Mouse (Mus musculus) kidney, postnatal 25 days (tissue): ENCODE results near the gene Slc22a21.
"Not testable (repeated sequence)": the region's sequence is repeated elsewhere in the genome, so short reads cannot be mapped to it uniquely, and the experiment has no call there.

ENCODE experiments used
- DNase-seq, 2 experiments: peaks; one replicate each; pipeline ENCODE4 v3.0.0; 2021; ENCODE audit warnings: mixed read lengths in 2 of 2

Gene Slc22a21

DNA sequence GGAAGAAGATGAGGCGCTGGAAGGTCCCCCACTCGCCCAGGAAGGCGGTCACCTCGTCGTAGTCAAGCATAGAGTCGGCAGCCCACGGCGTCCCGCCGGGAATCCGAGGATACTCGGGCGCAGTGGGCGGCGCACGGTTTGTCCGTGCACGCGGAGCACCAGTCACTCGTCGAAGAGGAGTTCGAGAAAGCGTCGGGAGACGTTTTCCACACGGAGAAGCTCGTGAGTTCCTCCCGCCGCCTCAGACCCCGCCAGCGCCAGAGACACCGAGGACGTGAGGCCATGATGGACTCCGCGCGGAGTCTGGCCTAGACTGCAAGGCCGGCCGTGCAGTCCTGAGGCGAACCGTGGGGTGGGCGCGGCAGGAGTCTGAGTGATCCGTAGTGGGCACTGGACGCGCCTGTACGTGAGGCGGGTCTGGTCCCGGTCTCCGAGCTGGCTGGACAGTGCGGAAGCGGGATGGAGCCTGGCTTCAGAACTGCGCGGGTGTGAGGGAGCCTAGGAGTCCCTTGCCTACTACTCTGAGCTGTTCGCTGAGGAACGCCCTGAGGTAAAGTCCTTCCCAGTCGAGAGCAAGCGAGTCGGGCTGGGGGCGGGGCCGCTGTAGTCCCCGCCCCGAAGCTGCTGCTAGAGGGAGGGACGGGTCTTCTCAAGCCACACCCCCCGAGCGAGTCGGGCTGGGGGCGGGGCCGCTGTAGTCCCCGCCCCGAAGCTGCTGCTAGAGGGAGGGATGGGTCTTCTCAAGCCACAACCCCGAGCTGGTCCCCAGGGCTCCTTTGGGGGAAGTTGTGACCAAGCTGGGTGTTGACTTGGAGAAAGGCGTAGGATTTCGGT lies at the start of gene Slc22a21:
Slc22a21 (minus strand) TSS at position 545 of the 834 bp plus-strand sequence.
- peak; percentile 80 to 90 for DNase-seq

DNA sequence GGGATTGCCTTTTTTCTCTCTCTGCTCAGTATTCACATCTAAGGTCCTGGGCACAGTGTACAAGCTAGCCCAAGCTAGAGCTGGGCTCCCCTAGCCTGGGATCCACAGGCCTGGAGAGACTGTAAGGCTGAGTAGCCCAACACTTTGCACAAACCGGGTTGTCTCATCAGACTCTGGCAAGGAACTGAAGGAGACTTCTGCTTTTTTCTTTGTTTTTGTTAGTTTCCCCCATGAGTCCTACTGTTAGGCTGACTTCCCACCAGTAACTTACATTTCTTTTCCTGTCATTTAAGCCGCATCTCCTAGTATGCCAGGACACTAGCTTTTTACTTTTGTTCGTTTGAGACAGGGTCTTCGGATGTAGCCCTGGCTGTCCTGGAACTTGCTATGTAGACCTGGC lies 48.9 kb upstream of the Slc22a21 start:
- no peak for DNase-seq

DNA sequence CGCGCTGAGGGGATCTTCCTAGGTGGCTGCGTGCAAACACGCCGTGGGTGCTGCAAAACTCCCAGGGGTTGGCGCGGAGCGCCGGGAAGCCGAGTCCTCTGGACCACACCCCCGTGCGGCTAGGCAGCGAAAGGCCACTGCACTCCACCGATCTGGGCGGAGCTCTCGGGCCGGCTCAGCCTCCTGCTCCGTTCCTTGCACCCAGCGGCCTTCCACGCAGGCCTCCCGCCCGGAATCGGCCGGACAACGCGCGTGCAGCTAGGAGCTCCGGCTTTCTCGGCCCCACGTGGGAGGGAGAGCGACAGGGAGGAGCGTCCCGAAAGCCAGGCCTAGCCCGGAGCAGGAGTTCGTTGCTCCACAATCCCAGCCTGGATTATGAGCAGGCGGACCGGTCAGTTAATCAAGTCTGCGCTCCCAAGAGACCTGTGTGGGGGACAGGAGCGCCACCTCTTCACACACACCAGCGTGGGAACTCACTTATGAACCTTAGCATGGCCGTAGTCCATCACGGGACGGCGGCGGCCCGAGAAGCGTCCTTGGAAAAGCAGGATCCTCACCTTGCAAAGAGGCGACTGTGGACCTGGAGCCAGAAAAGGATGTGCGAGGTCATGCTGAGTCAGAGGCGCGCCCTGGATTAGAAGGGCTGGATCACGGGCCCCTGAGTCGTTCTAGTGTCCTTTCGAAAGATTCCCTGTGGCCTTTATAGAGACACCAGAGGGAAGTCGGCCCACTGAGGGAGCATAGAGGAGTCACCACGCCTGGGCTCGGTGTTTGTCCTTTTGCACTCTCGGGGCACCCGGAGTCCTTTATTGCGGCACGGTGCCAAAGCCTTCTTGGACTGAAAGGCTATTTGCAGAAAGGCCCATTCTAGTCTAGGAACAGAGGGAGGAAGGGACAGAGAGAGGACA lies 48.2 kb upstream of the Slc22a21 start, which contains the start of gene Slc22a4:
Slc22a4 (minus strand) TSS at position 47 of the 908 bp plus-strand sequence.
- DNase-seq: peak; percentile 92 to 96

DNA sequence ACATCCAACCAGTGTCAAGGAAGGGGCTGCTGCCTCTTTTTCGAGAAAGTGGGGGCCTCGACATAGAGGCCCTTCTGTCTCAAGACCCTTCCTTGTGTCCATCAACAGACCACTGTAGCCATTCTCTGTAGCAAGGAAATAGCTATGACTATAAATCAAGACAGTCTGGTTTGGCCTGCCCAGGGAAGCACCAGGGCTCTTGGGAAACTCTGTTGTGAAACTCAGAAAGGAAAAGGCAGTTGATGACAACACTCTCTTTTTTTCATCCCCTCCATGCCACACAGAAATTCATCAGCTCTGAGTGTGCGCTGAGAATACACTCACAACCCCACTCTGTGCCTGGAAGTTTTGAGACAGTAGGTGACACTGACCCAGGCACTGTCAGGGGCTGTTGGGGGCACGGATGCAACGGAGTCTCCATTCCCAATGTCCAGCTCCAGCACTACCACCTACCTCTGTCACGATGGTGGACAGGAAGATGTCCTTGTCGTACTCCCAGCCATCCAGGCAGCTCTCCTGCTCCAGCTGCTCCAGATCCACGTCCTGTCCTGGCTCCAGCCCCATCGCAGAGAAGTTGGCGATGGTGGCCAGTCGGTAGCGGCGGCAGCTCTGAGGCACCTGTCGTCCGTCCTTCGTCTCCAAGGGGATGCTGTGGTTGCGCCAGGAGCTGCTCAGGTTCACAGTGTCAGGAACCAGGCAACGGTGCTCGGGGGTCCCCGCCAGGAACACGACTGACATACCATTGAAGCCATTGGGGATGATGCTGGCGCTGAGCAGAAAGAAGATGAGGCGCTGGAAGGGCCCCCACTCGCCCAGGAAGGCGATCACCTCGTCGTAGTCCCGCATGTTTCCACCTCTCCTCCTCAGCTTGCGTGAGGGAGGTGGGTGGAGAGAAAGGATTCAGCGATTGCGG lies 47.3 kb upstream of the Slc22a21 start:
- no peak for DNase-seq

DNA sequence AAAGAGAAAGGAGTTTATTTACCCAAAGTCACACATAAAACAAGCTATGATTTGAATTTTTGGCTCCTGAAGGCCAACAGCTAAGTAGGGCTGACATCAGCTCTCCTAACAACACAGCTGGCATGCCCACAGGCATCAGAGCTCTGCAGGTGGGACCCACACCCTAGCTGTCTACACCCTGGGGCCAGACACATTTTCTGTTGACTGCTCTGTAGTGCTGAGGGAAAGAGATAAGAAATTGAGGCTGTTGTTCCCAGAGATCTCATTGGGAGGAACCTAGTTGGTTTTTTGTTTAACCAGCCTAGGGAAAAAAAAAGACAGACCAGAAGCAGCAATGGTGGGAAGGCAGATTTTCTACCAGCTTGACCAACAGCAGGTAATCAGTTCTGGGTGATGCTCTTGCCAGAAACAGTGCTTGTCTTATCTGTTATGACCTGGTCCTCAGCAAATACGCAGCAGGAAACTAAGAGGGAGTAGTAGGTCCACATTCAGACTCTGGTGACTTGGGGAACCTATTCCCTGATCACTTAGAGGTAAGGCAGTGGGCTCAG lies 46.4 kb upstream of the Slc22a21 start:
- no peak for DNase-seq

DNA sequence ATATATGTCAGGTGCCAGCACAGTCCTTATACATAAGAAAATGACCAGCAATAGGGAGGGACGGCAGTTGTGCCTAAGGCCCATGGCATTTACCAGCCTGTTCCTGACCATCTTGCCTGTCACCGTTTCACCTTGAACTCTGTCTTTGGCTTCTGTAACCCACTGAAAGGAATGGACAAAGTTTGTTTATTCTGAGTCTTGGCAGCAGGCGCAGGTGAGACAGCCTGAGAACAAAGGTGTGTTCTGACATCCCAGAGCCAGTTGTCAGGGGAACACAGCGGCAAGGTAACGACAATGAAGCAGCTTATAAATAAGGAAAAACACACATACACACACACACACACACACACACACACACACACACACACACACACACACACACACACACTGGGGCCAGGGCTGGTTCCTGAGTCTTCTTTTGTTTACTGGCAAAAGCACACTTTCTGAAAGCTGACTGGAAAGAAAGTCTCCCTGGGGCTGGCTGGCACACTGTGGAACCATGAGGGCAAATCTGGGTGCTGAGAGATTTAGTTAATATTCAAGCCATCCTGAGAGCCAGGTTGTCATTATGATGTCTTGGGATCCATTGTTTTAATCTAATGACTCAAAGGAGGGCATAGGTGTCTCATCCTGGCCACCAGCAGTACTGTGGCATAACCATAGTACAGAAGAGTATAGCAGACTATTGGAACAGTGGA lies 41.4 kb upstream of the Slc22a21 start:
- peak; percentile 38 to 57 for DNase-seq

DNA sequence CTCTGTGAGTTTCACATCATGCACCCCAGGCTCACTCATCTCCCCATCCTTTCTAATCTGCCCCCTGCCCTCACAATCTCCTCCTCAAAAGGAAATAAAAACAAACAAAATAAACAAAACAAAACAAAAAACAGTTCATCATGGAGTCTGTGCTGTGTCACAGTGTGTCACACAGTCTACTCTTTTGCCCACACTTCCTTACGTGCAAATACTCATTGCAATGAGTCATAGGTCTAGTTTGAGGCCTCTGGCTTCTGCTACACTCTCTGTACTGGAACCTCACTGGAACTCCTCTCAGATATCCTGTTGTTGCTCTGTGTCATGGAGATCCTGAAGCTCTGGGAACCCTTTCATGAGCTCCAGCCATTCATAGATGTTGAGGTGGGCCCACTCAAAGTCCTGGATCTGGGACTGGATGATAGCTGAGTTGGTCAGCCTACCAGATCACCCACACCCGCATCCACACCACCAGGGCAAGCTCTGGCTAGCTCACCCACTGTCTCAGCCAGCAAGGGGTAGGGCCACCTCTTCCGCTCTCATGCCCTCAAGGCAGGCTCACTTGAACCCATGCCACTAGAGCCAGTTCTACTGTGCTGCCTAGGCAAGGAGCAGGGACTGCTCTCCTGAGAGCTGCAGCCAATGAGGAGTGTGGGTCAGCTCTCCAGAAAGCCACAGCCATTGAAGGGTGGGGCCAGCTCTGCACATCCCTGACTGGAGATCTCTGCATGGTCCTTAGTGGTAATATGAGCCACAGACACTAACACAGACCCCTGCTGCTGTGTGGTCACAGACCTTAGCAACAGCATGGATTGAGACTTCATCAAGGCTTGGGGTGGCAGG lies 39.0 kb upstream of the Slc22a21 start:
- no peak for DNase-seq

DNA sequence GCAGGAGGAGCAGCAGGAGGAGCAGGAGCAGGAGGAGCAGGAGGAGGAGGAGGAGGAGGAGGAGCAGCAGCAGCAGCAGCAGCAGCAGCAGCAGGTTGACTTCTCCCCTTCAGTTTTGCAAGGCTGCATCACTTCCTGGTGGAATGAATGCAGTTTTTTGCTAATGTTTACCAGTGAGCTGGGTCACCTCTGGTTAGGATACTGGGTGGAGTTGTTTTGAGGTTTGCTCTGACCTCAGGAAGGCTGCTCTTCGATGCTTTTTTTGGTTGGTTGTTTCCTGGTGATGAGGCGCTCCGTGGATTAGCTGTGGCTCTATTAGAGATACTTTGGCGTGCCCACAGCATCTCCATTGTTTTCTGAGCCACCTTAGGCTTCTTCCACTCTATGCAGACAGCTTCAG lies 37.5 kb upstream of the Slc22a21 start:
- peak in 1 of 2 experiments; percentile 15 for DNase-seq

DNA sequence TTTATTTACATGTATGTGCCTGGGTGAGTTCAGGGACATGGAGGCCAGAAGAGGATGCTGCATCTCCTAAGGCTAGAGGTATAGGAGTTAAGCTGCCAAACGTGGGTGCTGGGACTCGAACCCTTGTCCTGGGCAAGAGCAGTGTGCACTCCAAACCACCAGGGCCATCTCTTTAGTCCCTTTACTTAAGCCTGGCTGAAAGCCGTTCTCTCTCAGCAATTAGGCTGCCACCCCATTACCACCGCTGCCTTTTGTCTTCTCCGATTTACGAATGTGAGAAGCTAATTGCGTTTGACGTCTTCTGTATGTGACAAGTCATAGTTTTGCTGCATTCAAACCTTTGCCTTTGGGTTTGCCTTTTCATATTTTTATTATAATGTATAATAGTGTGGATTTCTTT lies 35.9 kb upstream of the Slc22a21 start:
- DNase-seq: no peak

DNA sequence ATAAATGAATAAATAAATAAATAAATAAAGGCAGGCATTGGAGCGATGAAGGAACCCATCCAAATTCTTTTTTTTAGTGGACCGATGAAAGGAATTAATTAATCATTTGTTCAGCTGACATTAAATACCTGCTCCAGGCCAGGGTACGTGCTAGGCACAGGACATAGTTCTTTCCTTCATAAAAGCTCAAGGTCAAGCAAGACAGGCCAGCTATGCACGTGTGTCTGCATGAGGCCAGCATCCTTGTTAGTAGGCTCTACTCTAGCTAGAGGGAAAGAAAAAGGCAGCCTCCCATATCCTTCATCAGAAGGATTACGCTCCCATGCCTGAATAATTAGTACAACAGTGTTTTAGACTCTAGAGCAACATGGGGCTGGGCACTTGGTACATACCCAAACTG lies 32.8 kb upstream of the Slc22a21 start:
- peak; percentile 51 to 80 for DNase-seq

DNA sequence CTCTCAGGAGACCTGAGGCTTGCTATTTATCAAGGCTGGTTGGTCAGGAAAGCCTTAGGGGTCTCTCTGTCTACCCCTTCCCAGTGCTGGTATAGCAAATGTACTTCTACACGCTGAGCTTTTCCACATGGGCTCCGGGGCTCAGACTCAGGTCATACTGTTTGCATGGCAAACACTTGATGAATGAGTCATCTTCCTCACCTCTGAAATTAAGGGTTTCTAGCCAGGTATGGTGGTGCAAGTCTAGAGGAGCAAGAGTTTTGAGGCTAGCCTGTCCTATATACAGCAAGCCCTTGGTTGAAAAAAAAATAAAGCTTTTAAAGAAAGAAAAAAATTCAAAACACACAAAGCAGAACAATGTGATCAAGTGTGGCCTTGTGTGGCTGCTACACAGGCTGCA lies 31.1 kb upstream of the Slc22a21 start:
- DNase-seq: no peak

DNA sequence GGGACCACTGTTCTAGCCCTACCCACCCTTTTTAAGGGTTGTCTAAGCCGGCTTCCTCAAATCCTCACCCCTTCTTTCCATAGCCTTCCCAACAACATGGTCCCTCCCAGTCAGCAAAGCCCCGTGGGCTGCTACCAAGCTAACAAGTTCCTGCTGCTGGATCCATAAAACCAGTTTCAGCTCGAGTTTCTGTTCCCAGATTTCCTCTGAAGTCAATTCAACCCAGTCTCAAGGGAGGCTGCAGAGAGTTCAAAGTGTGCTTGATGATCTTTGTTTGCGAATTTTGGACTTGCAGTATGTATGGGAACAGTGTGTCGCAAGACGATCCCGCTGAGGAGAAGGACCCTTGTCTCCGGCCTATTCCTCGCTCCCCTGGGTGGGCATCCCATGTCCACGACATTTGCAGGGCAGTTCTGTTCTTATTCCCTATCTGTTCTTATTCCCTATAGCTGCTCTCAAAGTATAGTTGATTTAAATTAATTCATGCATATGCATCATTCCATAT lies 28.3 kb upstream of the Slc22a21 start:
- DNase-seq: no peak

DNA sequence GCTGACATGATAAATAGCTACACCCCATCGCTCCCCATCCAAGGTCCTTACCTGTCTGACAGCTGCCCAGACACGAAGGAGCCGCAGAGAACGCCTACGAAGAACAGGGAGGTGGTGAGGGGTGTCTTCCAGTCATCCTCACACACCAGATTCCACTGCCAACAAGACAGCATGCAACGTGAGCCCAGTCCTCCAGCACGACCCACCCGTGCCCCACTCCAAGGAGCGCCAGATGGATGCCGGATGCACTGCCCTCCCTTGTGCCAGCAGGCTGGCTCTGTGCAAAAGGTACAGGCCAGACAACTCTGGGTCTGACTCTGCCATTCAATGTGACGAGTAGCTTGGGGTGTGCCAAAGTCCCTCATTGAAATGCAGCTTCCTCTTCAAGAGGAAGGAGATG lies 27.6 kb upstream of the Slc22a21 start:
- DNase-seq: peak in 1 of 2 experiments; percentile 56

DNA sequence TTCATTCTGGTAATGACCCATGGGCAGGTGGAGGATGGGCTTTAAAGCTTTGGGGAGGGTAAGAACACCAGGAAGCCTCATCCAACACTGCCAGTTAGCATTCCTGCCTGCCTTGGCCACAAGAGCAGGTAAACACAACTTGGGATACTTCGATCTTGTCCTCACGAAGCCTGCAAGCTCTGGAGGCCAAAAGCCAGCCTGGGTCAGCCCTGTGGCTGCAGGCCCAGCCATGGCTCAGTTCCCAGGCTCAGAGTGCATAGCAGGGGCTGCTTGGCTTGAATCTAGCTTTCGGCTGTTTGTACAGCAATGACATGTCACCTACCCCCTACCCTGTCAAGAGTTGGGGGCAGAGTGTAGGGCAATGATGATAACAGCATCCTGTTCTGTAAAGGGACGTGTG lies 26.8 kb upstream of the Slc22a21 start:
- peak; percentile 87 to 92 for DNase-seq

DNA sequence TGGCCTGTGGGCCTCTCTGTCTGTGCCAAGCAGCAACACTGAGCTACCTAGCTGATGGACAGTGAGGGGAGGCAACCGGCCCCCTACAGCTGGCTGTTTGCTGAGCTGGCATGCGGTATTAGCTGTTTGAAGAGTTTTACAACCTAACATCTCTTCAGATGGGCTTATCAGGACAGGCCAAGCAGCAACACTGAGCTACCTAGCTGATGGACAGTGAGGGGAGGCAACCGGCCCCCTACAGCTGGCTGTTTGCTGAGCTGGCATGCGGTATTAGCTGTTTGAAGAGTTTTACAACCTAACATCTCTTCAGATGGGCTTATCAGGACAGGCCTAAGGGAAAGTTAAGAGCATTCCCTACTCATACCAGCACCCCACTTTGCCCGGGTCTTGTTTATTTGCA lies 26.2 kb upstream of the Slc22a21 start:
- DNase-seq: not testable (repeated sequence)

DNA sequence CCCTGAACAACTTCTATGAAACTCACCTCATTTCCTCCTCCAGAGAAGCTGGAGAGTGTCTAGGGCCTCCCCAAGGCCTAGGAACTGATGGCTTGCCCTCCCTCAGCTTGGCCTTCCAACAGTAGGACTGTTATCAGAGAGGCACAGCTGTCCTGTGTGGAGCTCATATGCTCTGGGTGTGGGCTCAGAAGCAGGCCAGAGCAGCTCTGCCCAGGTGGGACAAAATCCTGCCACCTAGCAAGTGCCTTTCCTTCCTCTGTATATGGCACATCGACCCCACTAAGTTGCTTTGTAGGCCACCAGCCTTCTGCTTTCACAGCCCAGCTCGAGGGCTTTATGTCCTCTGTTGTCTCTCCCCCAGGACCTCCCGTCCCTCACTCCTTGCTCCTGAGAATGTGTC lies 24.6 kb upstream of the Slc22a21 start:
- DNase-seq: peak in 1 of 2 experiments; percentile 23

DNA sequence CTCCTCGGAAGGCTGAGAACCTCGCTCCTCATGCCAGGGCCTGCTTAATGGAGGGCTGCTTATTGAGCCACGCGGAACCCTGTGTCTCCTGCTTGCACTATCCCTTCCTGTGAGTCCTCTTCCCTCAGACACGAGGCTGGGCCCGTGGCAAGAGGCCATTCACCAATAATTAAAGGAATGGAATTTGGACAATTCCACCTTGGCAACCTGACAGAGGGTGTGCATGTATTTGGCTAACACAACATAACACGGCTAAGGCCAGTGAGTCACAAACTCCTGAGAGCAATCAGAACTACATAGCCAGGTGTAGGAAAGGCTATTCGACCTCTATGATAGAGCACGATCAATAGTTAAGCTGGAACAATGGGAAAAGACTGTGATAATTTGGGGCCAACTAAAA lies 24.1 kb upstream of the Slc22a21 start:
- peak; percentile 92 to 94 for DNase-seq

DNA sequence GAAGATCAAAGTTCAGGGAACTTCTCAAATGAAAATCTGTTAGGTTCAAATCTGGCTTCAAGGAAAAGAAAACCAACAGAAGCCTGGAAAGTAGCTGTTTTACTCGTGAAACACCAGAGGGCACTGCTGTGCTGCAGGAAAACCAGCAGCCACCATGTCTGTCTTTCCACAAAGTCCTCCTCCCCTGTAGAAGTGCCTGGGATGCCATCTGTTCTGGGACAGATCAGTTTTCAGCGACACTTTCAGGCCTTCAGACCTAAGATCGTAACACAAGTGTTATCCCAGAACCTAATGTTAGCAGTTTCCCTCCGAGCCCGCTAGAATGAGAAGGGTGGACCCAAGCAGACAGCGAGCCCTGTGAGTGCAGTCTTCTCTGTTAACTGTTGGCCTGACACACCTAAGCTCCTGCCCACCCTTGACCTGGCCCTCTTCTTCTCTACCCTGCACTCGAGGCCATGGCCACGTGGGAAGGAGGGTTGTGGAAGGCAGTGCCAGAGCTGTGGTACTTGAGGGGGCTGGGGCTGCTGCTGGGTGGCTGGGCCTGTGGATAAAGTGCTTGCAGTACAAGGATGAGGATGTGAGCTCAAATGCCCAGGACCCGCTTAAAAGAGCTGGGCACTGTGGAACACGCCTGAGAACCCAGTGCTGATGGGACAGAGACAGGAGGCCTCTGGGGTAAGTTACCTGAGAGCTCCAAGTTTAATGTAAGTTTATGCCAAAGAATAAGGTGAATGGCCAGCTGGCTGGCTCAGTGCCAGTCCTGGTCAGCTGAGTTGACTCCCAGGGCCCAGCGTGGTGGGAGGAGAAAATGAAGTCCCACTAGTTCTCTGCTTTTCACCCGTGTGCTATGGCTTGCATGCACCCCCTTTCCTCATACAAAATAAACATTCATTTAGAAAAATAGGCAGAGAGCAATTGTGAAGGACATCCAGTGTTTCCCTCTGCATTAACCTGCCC lies 22.9 kb upstream of the Slc22a21 start:
- peak; percentile 65 to 75 for DNase-seq

DNA sequence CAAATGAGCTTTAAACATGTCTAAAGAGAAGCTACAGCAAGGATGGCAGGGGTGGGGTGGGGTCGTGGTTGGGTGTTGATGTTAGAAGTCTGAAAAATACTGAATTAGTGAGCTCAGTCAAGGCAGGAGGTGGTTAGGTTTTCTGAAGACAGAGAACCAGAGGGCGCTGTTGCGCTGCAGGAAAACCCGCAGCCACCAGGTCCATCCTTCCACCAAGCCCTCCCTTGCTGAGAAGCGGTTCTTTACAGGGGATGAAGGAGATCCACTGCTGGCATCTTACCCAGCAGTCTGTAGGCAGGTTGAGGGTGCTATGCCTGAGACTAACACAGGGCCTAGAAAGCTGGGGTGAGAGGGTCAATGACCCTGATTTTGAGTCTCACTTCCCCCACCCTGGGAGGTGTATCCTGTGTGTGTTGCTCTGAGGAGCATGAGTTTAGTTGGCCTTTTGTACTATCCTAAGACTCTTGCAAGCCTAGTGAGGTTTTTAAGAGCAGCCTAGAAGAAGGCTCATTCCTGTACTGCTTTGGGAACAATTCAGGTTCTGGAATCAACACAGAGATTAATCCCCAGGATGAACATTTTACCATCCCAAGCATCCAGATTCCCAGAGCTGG lies 22.1 kb upstream of the Slc22a21 start:
- DNase-seq: peak; percentile 74 to 78
